In genomic region chr10:94565410-94566221, GRCm38 (mm10) we compare ENCODE assay signal across 15 mouse cellular contexts.
DNase-seq lines count a peak whose midpoint lies in the region; ATAC-seq and TF ChIP-seq lines count a peak whose summit lies in the region.
"Had no signal": no experiment of that assay in that cellular context is flagged by ENCODE, and none has a peak within 500 bp of the region (broad histone marks: within the 10 kb centered on the region; RNA-seq: fewer than 3 reads in every experiment).

No protein-coding gene starts in this region.

- no peaks in the 10 kb centered on the region for H3K27me3 ChIP-seq in forebrain, embryonic 10.5 days (ENCODE audit: poor library complexity, severe bottlenecking)
- H3K27me3 ChIP-seq in forebrain, postnatal 0 days (ENCODE audit: insufficient read depth, low read length): no peaks in the 10 kb centered on the region
- no peaks in the 10 kb centered on the region for H3K27me3 ChIP-seq in kidney, embryonic 14.5 days (ENCODE audit: control insufficient read depth, insufficient read depth, low read length)
- no peaks in the 10 kb centered on the region for H3K27me3 ChIP-seq in liver, embryonic 12.5 days (replicated peaks)
- H3K27me3 ChIP-seq: Patski had no signal

- 0 out of 2 replicates have a peak overlapping the region, but pooled peaks have one; percentile 21 for H3K27ac ChIP-seq in forebrain, embryonic 10.5 days
- no peak overlapping the region for H3K27ac ChIP-seq in forebrain, postnatal 0 days (ENCODE audit: low read depth, low read length)
- peak overlapping the region; percentile 11; the same call in 1 of the 2 replicates for H3K27ac ChIP-seq in kidney, embryonic 14.5 days (ENCODE audit: low read depth, low read length)
- peak overlapping the region; percentile 74 for H3K27ac ChIP-seq in liver, embryonic 12.5 days

- no peak for DNase-seq in forebrain, embryonic 10.5 days (ENCODE audit: extremely low spot score, low spot score)
- DNase-seq in forebrain, postnatal 0 days: no peak
- no peak for DNase-seq in kidney, adult 18-20 months
- DNase-seq in NIH3T3 (ENCODE audit: low read depth): peak; percentile 38
- DNase-seq in urinary bladder, postnatal 4 days (ENCODE audit: low spot score in 2 of 2): no peak
- DNase-seq in adrenal gland, adult (ENCODE audit: inconsistent age in 2 of 2, low spot score in 1 of 2): no peak
- DNase-seq: adrenal gland, postnatal 14 days; cerebellum, adult 9-11 months; kidney, adult 2 months; layer of hippocampus, postnatal 36 days; retina, postnatal 1 day had no signal

- H3K4me3 ChIP-seq in forebrain, embryonic 10.5 days: no peak overlapping the region
- H3K4me3 ChIP-seq in forebrain, postnatal 0 days (ENCODE audit: low read depth, low read length): no peak overlapping the region
- H3K4me3 ChIP-seq in kidney, embryonic 14.5 days (ENCODE audit: low read length): no peak overlapping the region
- no peak overlapping the region for H3K4me3 ChIP-seq in liver, embryonic 12.5 days
- H3K4me3 ChIP-seq: erythroblast, embryonic 14.5 days had no signal

- no peaks in the 10 kb centered on the region for H3K9me3 ChIP-seq in forebrain, embryonic 10.5 days
- no peaks in the 10 kb centered on the region for H3K9me3 ChIP-seq in forebrain, postnatal 0 days (ENCODE audit: low read length)
- no peaks in the 10 kb centered on the region for H3K9me3 ChIP-seq in kidney, embryonic 14.5 days (ENCODE audit: control insufficient read depth, low read length)
- no peaks in the 10 kb centered on the region for H3K9me3 ChIP-seq in liver, embryonic 12.5 days (replicated peaks)

- H3K4me1 ChIP-seq in forebrain, embryonic 10.5 days: peaks cover 21% of the 10 kb centered on the region
- no peaks in the 10 kb centered on the region for H3K4me1 ChIP-seq in forebrain, postnatal 0 days (ENCODE audit: insufficient read depth)
- peaks cover 18% of the 10 kb centered on the region for H3K4me1 ChIP-seq in kidney, embryonic 14.5 days (ENCODE audit: control insufficient read depth, insufficient read depth, low read length)
- H3K4me1 ChIP-seq in liver, embryonic 12.5 days: peaks cover 48% of the 10 kb centered on the region

- H3K9ac ChIP-seq in forebrain, postnatal 0 days: no peak overlapping the region
- H3K9ac ChIP-seq in kidney, embryonic 14.5 days (ENCODE audit: low read depth, low read length): no peak overlapping the region
- no peak overlapping the region for H3K9ac ChIP-seq in liver, embryonic 12.5 days

- ATAC-seq in forebrain, postnatal 0 days: no peak
- no peak for ATAC-seq in kidney, embryonic 14.5 days (ENCODE audit: low FRiP score, low TSS enrichment)
- ATAC-seq in liver, embryonic 12.5 days: peak; percentile 85
- ATAC-seq: Patski had no signal

- H3K36me3 ChIP-seq in forebrain, embryonic 10.5 days (replicated peaks): no peaks in the 10 kb centered on the region
- no peaks in the 10 kb centered on the region for H3K36me3 ChIP-seq in forebrain, postnatal 0 days (ENCODE audit: insufficient read depth)
- no peaks in the 10 kb centered on the region for H3K36me3 ChIP-seq in kidney, embryonic 14.5 days (ENCODE audit: control insufficient read depth, insufficient read depth, low read length)
- no peaks in the 10 kb centered on the region for H3K36me3 ChIP-seq in liver, embryonic 12.5 days

- TF ChIP-seq CTCF in forebrain, postnatal 0 days (IDR thresholded peaks at IDR 0.05; ENCODE audit: low read depth): no peak

- 66% methylated on average over 7 of the region's 7 CpGs for WGBS in forebrain, embryonic 10.5 days
- WGBS in forebrain, postnatal 0 days: 68% methylated on average over 7 of the region's 7 CpGs
- WGBS in kidney, embryonic 14.5 days: 21% methylated on average over 7 of the region's 7 CpGs
- 11% methylated on average over 7 of the region's 7 CpGs for WGBS in liver, embryonic 12.5 days (ENCODE audit: insufficient replicate concordance)

- no peak overlapping the region for H3K4me2 ChIP-seq in forebrain, postnatal 0 days (ENCODE audit: low read depth)
- no peak overlapping the region for H3K4me2 ChIP-seq in kidney, embryonic 14.5 days (replicated peaks; ENCODE audit: low read depth, low read length)
- H3K4me2 ChIP-seq in liver, embryonic 12.5 days: peak overlapping the region; percentile 14; the same call in 1 of the 2 replicates
